Mouse (Mus musculus) embryo, embryonic 11 days (tissue): Measurements from ENCODE around the gene Pknox2.
A peak's percentile ranks its signal among the peaks of the same experiment; 100 is the strongest.

ENCODE experiments used
- DNase-seq: peaks from one replicate; pipeline ENCODE4 v3.0.0-alpha.2; 2015

Gene Pknox2

DNA sequence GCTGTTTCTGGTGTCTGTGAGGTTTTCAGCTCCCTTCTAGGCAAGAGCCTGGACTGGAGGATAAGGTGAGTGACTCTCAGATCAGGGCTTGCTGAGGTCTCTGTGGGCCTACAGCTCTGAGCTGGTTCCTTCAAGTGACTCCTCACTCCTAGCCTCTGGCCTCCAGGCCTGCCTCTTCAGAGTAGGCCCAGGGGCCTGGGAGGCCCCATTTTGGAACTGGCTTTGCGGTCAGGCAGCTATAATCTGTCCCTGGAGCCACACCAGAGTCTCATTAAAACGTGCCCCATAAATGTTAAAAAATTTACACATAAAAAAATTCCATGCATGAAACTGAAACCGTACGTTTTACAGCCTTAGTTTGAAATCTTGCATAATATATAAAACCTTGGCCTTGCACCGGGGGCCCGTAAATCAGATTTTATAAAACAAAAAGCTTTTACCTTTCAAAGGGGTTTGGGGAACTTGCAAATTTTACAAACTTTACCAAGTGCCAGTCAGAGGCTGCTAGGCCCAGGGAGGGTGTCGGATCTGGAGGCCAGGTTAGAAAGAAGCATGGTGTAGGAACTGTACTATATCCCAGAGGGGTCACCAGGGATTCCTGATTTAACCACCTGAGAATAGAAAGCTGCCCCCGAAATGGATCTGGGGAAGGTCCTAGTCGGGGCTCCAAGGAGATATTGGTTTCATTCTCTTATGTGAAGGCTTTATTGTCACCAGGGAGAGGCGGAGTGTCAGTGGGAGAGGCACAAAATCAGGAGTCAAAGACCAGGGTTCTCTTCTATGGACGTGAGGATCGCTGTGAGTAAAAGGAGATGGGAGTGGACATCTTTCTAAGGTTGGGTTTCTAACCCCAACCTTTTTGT is 214.0 kb downstream of the Pknox2 start:
- DNase-seq = no peak

DNA sequence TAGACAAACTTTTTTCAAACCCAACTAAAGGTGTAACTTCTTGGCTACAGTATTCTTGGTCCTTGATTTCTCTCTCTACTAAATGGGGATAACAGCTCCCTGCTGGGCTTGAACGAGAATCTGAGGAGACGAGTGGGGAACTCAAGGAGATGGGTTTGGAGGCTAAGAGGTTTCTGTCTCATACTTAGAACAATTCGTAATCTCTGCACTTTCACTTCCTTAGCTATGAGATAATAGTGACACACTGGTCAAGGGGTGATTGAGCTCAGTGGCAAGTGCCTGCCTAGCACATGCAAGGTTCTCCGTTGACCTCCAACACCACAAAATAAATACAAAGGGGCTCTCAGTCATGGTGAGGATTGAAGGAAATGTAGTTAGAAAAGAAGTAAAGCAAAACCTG is 215.6 kb downstream of the Pknox2 start:
- DNase-seq = no peak

DNA sequence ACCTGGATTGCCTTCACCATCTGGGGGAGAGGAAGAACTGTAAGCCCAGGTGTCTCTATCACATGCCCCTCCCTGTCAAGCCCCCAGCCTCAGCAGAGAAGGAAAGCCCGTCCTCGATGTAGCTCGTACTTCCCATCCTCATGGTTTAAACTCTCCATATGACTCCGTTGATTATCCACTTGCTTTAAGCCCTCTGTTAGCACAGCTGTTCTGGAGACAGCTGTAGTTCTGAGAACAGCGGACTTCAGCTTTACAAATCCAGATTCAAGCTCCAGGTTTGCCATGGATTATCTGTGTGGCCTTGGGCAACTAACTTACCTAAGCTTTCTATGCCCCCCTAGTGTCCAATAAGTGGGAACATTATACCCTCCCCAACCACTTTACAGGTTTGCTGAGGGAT is 223.5 kb downstream of the Pknox2 start:
- no peak for DNase-seq

DNA sequence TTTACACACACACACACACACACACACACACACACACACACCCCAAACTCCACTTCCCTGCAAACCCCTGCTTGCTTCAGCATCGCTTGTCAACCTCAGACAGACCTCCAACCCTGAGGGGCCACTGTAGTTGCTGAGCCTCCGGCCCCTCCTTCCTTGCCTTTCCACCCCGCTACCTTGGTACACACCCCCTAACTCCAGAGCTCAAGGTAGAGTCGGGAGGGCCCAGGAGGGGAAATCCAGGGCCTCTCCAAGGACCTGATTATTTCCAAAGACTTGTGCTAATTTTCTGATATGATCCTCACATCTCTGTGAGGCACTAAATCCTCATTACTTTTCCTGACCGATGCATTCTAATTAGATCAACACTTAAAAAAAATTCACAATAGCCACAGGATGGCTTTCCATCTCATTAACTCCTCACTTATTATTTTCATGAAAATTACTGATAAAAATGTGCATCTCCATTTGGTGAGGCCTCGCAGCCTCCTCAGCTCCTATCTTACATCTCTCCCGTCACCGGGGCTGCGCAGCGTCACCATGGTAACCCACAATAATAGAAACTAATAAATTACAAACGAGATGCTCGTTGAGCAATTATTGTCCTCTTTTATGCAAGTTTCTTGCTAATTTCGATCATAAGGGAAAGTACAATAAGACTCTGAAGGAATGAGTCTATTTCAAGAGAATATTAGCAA is 225.3 kb downstream of the Pknox2 start:
- no peak for DNase-seq

DNA sequence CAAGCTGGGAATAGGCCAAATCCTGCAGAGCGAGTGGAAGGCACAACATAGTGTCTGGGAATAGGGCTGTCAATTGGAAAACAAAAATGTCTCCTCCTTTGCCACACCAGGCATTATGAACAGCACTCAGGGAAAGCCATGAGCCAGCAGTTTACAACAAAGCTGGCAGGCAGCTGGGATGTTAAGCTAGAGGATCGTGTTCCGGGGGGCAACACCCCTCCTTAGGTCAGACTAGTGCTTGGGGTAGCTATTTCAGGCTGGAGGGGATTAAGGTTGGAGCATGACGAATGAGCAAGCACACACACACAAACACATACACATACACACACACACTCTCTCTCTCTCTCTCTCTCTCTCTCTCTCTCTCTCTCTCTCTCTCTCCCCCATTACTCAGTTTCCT is 227.7 kb downstream of the Pknox2 start:
- peak; percentile 16 for DNase-seq

DNA sequence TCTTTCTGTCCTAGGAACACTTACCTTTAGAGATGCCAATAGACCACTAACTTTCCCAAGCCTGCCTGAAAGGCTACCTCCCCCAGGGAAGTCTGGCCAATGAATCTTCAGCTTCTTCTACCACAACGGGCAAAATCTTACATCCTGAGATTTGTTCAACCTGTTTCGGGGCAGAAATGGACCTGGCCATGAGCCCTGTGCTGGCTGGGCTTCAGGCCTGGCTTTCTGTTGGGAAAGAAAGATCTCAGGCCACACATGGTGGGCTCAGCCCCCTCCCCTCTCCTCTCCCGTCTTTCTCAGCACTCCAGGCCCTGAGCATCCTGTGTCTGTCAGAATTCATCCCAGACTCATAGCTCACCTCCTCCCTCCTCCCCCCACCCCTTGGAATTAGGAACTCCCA is 228.6 kb downstream of the Pknox2 start:
- DNase-seq = no peak

DNA sequence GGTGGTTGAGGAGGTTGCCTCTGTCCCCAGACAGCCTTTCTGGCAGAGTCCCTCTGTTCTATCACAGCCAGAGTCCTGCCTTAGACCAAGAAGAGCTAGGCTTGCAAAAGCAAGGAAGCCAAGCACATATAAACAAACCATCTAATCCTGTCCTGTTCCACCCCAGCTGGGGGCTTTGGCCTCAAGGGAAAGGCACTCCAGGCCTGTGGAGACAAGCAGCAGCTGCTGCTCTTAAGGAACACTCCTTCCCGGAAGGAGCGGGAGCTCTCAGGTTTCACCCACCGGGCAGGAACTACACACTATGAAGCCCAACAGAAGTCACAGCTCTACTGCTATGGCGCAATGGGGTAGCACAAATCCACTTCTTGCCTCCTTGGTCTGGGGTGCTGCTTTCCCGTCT is 230.3 kb downstream of the Pknox2 start:
- peak; percentile 59 for DNase-seq

DNA sequence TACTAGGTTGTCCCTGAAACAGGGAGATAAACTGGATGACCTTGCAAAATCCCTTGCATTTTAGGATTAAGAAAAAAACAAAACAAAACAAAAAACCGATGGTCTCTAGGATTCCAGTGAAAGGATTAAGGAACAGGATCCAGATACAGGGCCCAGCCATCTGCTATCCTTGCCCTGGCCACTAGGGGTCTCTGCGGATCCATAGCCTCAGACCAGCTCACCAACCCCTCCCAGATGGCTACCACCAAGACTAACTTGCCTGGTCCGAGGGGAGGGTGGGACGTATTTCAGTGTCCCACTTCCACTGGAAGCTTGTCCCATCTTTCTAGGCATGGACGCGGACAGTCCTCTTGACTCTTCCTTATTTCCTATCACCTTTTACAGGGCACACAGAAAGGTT is 230.8 kb downstream of the Pknox2 start:
- peak; percentile 82 for DNase-seq

DNA sequence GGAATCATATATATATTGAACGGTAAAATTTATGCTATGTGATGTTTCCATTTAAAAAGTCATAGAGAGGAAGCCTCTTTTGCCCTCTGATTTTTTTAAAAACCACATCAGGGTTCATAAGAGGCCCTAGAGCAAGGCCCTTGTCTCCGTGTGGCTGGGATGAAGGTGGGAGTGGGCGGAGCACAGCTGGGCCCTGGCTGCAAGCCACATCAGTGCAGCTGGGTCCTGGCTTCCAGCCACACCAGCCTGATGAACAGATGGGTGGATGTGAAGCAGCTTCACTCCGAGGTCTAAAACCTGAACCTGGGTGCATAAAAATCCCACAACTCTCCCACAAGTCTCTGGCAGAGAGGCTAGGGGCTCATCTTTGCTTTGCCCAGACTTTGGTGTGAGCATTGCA is 241.8 kb downstream of the Pknox2 start:
- DNase-seq = no peak

DNA sequence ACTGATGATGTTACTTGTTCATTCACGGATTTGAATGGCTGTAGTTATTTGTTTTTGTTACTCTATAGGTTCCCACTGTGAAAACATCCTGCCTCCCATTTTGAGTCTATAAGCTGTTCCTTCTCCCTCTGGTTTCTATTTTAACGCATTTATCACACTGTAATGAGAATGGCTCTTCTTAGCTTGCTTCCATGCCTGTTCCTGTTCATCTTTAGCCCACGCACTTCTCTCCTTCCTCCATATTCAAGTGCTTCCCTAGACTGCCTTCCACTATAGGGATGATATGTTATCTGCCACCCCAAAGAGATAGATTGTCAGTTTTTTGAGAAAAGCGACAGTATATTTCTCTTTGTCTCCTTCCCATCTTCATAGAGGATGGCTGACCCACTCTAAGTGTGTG is 246.7 kb downstream of the Pknox2 start:
- no peak for DNase-seq

DNA sequence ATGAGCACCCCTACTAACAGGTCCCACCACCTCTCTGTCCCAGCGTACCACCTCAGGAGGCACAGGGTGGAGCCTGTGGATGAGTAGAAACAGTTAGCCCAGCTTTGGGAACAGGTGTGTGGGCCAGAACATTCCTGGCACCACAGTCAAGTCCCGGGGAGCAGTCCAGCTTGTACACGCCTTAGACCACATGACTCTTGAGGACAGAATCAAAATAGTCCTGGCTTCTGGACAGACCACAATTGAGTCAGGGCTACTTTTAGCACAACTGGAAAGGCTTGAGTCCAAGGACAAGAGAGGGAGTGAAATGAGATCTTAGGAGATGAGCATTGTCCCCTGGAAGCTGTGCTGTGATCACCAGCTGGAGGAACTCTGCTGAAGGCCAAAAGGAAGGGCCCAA is 248.6 kb downstream of the Pknox2 start:
- DNase-seq = no peak

DNA sequence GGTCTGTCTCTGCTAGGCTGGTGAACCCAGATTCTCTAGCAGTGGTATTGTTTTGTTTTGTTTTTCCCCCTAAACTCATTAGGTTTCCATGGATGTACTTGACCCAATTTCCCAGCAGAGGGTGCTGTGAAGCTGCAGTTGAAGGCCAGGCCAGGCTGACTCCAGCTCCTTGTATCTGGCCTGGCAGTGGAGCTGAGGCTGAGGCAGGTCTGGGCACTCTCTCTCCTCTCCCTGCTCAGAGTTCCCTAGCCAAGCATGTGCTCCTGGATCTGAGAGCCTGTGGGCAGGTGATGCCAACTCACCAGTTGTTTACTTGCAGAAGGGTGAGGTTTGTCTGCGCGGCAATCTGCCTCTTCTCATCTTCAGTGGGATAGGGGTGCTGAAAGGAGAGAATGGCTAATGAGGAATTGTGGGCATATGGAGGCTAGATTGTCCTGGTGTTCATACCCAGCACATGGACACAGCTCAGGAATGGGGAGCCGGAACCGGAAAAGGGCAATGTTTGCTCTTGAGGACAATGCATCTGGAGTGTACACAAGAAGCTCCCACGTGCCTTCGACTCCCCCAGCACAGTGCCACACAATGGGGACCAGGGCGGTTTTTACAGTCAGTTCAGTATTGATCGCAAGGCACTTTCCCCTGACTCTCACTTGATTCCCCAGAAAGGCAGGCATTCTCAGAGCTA is 252.1 kb downstream of the Pknox2 start:
- peak; percentile 74 for DNase-seq

DNA sequence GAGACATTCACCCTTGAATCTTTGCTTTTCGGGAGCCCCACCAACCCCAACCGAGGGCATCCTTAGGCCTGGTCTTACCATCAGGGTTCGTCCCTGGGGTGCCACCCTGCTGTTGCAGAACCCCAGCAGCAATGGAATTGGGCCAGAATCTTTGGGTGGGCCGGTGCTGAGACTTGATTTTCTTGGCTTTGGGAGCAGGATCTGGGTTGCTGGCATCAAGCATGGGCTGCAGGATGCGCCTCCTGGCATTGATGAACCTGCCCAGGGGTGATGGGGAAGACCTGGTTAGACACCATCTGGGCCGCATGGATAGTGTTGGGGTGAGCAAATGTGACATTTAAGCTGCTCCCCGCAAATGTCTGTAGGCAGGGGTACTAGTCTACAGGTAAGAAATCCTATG is 253.0 kb downstream of the Pknox2 start:
- DNase-seq = no peak

DNA sequence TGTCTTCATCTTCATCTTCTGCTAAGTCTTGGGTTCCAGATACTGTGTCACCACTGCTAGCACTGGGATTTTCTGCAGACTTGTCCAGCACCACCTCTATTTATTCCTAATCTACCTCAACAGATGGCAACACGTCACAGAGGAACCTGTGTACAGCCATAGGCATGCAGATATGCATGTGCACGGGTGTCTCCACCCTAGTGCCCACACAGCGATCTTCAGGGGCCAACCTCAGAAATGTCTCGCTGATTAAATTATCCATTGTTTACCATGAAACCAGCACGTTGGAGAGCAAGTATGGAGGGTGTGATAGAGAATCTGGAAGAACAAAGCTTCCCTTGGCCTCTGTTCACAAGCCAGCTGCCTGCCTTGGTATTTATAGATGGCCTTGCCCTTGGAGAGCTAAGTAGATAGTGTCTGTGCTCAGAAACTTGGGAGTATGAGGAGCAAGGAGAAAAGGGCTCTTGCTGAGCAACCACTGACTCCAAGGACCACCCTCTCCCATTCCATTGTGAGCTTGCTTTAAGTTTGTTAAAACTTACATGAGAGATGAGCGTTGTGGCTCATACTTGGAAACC is 253.7 kb downstream of the Pknox2 start:
- DNase-seq = no peak

DNA sequence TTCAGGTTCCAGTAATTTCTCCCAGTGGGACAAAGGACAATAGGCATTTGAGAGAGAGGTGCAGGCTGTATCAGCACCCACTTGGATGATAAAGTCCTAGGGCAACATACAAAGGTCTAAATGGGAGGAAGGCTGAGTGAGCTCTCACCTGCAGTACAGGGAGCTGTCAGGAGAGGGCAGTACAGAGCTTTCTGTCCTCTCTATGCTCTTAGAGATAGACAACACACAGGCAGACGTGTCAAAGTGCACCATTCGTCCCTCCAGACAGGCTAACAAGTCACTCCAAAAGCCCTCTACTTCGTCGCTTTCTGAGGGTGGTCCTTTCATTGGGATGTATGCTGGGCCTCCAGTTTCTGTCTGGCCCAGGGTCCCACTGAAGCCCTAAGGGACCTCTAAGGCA is 256.7 kb downstream of the Pknox2 start:
- DNase-seq = peak; percentile 61

DNA sequence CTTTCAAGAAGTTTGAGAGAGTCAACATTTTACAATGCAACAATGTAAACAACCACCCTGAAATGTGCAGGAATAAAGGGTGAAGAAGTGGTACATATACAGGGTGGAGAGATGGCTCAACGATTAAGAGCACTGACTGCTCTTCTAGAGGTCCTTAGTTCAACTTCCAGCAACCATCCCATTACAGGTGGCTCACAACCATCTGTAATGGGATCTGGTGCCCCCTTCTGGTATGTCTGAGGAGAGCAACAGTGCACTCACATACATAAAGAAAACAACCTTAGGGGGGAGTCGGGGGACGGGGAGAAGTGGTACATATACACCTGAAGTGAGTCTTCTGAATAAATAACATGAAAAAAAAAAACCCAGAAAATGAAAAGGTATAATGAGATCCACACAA is 262.0 kb downstream of the Pknox2 start:
- DNase-seq = peak; percentile 42

DNA sequence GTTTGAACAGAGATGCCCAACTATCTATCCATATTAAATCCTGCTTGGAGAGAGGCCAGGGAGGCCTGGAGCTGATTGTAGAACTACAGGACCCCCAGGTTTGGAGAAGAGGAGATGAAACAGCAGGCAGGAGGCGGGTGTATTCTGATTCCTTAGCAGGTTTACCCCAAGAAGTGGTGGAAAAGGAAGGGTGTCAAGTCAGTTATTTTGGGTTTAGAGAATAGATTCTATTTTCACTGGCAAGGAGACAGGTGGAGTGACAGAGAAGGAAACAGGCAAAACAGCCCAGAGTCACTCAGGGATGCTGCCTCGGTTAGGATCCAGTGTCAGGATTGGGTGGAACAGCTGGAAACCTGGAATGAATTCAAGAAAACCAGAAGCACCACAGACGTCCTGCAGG is 263.6 kb downstream of the Pknox2 start:
- no peak for DNase-seq

DNA sequence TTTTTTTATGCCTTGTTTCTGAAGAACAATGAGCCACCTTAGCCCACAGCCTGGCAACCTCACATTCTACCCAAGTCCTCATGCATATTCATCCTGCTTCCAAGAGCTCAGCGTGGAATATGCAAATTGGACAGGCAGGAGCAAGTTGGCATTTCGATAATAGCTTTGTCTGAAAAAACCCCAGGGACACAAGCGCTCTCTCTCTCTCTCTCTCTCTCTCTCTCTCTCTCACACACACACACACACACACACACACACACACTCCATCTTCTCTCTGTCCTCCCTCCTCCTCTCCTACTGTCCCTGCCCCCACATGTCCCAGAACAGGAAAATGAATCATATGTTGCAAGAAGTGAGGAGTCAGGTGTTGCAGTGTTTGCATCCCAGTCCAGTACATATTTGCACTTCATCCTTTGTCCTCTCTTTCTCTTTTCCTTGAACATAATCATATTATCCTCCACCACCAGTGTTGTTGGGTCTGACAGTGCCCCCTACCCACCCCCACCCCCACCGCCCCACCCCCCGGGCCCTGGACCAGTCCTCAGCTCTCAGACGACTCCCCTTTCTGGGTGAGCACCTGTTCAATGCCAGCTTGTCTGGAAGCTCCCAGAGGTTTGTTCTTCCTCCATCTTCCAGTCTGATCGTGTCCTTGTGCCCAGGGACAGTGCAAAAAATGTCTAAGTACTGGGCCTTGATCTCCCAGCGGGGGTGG is 265.0 kb downstream of the Pknox2 start:
- DNase-seq = peak; percentile 35

DNA sequence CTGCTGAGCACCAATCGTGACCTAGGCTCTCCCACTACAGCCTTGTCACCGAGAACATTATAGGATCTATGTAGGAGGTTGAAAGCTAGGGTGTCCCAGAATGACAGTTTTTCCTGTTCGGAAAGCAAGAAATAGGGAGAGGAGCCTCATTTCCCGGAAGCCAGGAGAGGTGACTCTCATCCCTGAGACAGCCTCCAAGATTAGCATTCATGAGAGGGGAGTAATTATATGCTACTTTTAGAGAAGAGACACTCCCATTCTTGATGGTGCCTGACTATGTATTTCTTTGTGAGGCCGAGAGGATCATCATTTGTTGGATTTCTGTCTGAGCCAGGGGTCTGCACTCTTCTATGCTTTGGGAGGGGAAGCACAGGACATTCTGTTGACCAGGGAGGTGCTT is 265.6 kb downstream of the Pknox2 start:
- no peak for DNase-seq

DNA sequence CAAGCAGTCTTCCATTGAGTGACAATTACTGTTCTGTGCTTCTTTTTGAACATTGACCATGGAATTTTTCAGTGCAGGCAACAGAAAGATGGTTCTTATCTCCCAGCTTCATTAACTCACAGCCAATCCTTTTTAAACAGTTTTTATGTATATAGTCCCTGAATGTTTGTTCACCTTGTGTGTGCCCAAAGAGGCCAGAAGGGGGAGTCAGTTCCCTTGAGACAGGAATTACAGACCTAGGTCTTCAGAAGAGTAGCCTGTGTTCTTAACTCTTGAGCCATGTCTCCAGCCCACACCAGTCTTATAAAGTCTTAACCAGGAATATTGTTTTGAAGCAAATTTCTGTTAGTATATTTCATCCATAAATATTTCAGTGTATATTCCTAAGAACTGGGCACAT is 270.4 kb downstream of the Pknox2 start:
- DNase-seq = no peak

DNA sequence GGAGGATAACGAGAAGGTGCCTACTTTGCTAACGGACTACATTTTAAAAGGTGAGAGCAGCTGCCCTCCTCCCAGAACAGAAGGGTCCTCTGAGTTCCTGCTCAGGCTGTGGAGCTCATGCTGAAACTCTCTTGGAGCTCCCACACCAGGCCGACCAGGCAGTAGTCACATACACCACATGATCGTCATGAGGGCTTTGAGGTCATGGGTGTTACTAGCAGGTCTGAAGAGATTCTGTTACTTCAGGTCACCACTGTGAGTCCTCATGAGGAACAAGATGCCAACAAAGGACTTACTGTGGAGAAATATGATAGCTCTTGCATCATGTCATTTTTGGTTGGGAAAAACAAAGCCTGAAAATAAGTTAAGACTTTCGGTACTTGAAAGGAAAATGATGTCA is 270.9 kb downstream of the Pknox2 start:
- DNase-seq = no peak

DNA sequence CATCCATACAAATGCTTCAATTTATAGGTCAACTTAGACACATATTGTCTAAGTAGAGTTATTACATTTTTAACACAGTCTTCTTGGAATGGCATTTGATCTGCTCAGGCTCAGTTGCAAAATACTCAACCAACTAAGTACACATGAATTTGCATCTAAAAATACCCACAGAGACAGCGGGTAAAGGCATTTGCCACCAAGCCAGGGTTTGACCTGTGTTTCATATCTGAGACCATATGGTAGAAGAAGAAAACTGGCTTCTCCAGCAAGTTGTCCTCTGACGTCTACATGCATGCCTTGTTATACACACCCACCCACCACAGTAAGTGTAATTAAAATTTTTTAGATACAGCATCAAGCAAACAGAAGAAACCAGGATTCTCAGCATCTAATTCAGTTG is 273.4 kb downstream of the Pknox2 start:
- DNase-seq = no peak

DNA sequence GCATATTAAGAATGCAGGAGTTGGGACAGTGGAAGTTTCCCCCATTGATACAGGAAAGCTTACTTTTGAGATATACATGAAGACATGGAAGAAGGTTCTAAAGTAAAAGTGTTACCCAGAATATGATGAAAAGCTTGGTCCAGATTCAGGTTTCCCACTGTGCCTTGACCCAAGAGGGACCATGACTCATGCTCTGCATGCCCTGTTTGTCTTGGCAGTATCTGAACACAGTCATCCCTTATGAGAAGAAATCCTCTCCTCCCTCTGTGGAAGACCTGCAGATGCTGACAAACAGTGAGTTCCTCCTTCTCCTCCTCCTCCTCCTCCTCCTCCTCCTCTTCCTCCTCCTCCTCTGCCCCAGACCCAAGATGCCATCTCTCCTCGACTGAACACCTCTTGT is 276.9 kb downstream of the Pknox2 start:
- no peak for DNase-seq
